In the genomic region with DNA sequence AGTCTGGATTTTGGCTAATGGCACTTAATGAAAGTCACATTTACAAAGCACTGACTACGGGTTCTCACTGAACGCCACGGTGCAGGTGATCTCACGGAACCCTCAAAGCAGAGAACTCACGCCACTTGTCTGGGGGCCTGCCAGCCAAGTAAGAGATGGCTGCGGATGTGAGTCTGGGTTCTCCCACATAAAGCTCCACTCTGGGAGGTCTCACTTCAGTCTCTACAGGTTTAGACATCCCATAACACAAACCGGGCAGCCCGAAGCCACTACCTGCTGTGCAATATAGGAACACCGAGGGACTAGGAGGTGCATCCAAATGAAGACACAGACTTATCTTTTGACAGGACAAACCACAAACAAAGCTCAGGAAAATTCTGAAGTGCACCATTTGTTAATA, we compare ENCODE assay signal across 10 mouse cellular contexts.
DNase-seq lines count a peak whose midpoint lies in the region; ATAC-seq and TF ChIP-seq lines count a peak whose summit lies in the region.
"Had no signal": no experiment of that assay in that cellular context is flagged by ENCODE, and none has a peak within 500 bp of the region (broad histone marks: within the 10 kb centered on the region; RNA-seq: fewer than 3 reads in every experiment).

No protein-coding gene starts in this region.

- no peak for TF ChIP-seq RAD21 in CH12.LX (IDR thresholded peaks at IDR 0.05; ENCODE audit: low read depth, low read length)

- no peak for TF ChIP-seq CTCF in CH12.LX (conservative IDR thresholded peaks at IDR 0.05 in 1 of 2, IDR thresholded peaks at IDR 0.05 in 1 of 2; ENCODE audit: low read depth in 2 of 2, low read length in 2 of 2)

- peaks cover 32% of the 10 kb centered on the region for H3K4me1 ChIP-seq in heart, embryonic 12.5 days (replicated peaks)
- peaks cover 0 to 14% of the 10 kb centered on the region in 2 experiments; a peak in 2 of 4 replicates for H3K4me1 ChIP-seq in CH12.LX (ENCODE audit: control insufficient read depth in 1 of 2, insufficient read depth in 2 of 2)
- peaks cover 8% of the 10 kb centered on the region; the same call in 1 of the 2 replicates for H3K4me1 ChIP-seq in forebrain, embryonic 14.5 days (ENCODE audit: control insufficient read depth, insufficient read depth, low read length)
- peaks cover 21% of the 10 kb centered on the region for H3K4me1 ChIP-seq in liver, embryonic 13.5 days (replicated peaks)

- dilution Hi-C loops in CH12.LX (cut with MboI; ENCODE audit: extremely low pct_ligation_motif_present, extremely low pct_unique_long_range_greater_than_20kb, low sequenced_read_pairs), result no loop called here

- H3K9me3 ChIP-seq in heart, embryonic 12.5 days (replicated peaks), result no peaks in the 10 kb centered on the region
- H3K9me3 ChIP-seq in CH12.LX (replicated peaks; ENCODE audit: low read length), result no peaks in the 10 kb centered on the region
- no peaks in the 10 kb centered on the region for H3K9me3 ChIP-seq in forebrain, embryonic 14.5 days (replicated peaks; ENCODE audit: control insufficient read depth, low read length)
- H3K9me3 ChIP-seq in liver, embryonic 13.5 days (replicated peaks), result no peaks in the 10 kb centered on the region

- no peak for TF ChIP-seq EP300 in CH12.LX (IDR thresholded peaks at IDR 0.05; ENCODE audit: low read length)

- WGBS in heart, embryonic 12.5 days, result 63% methylated on average over 9 of the region's 9 CpGs
- 47% methylated on average over 9 of the region's 9 CpGs for WGBS in forebrain, embryonic 14.5 days
- WGBS in liver, embryonic 13.5 days (ENCODE audit: insufficient replicate concordance), result 80% methylated on average over 9 of the region's 9 CpGs

- peaks cover 14% of the 10 kb centered on the region for H3K36me3 ChIP-seq in heart, embryonic 12.5 days
- H3K36me3 ChIP-seq in CH12.LX (replicated peaks in 1 of 2; ENCODE audit: control insufficient read depth in 1 of 2, insufficient read depth in 1 of 2, low read length in 1 of 2), result peaks cover 0 to 23% of the 10 kb centered on the region in 2 experiments
- H3K36me3 ChIP-seq in forebrain, embryonic 14.5 days (ENCODE audit: control insufficient read depth, insufficient read depth, low read length), result no peaks in the 10 kb centered on the region
- no peaks in the 10 kb centered on the region for H3K36me3 ChIP-seq in liver, embryonic 13.5 days

- no peaks in the 10 kb centered on the region for H3K79me2 ChIP-seq in CH12.LX (replicated peaks; ENCODE audit: control insufficient read depth, extremely low read depth, insufficient read depth, poor library complexity, severe bottlenecking)

- peak overlapping the region; percentile 88 for H3K9ac ChIP-seq in heart, embryonic 12.5 days
- no peak overlapping the region for H3K9ac ChIP-seq in CH12.LX (ENCODE audit: insufficient read depth, low read depth)
- H3K9ac ChIP-seq in forebrain, embryonic 14.5 days (ENCODE audit: low read length), result peak overlapping the region; percentile 96
- no peak overlapping the region for H3K9ac ChIP-seq in liver, embryonic 13.5 days

- no peak overlapping the region for H3K27ac ChIP-seq in heart, embryonic 12.5 days (ENCODE audit: poor library complexity, severe bottlenecking)
- H3K27ac ChIP-seq in CH12.LX (ENCODE audit: insufficient read depth, low read depth), result no peak overlapping the region
- no peak overlapping the region for H3K27ac ChIP-seq in forebrain, embryonic 14.5 days (ENCODE audit: low read depth, low read length)
- no peak overlapping the region for H3K27ac ChIP-seq in liver, embryonic 13.5 days

- peak overlapping the region; percentile 80 for H3K4me2 ChIP-seq in heart, embryonic 12.5 days
- H3K4me2 ChIP-seq in CH12.LX (ENCODE audit: insufficient read depth, low read depth, poor library complexity, severe bottlenecking), result 0 out of 2 replicates have a peak overlapping the region, but pooled peaks have one; percentile 86
- H3K4me2 ChIP-seq in forebrain, embryonic 14.5 days (ENCODE audit: low read length), result peak overlapping the region; percentile 60
- H3K4me2 ChIP-seq in liver, embryonic 13.5 days, result peak overlapping the region; percentile 95

- TF ChIP-seq POLR2A in CH12.LX (IDR thresholded peaks at IDR 0.05; ENCODE audit: low read depth, low read length), result no peak

- in situ Hi-C loops in CH12.LX (cut with MboI; ENCODE audit: low pct_ligation_motif_present, low pct_unique_long_range_greater_than_20kb, low sequenced_read_pairs), result no loop called here

- DNase-seq in heart, postnatal 25 days (ENCODE audit: low spot score), result no peak
- DNase-seq in CH12.LX (ENCODE audit: extremely low read depth), result no peak
- no peak for DNase-seq in forebrain, embryonic 14.5 days (ENCODE audit: low spot score)
- no peak for DNase-seq in liver, embryonic 13.5 days
- DNase-seq in testis, postnatal 14 days (ENCODE audit: low spot score), result no peak
- DNase-seq in adrenal gland, postnatal 36 days, result no peak
- DNase-seq in urinary bladder, postnatal 25 days (ENCODE audit: low spot score), result no peak
- DNase-seq: adrenal gland, postnatal 25 days; left cerebral cortex, postnatal 4 days had no signal

- intact Hi-C loops in heart, postnatal 25 days (cut with DNase I), result loop anchor here (10.0 kb wide), 1 partner anchor 232 kb away; no protein-coding TSS in a partner anchor

- peak overlapping the region; percentile 86 for H3K4me3 ChIP-seq in heart, embryonic 12.5 days
- no peak overlapping the region for H3K4me3 ChIP-seq in CH12.LX (replicated peaks in 1 of 3; ENCODE audit: low read depth in 2 of 3, low read length in 2 of 3, poor library complexity in 1 of 3)
- peak overlapping the region; percentile 85 for H3K4me3 ChIP-seq in forebrain, embryonic 14.5 days (ENCODE audit: low read depth, low read length)
- H3K4me3 ChIP-seq in liver, embryonic 13.5 days (replicated peaks), result 0 out of 2 replicates have a peak overlapping the region, but pooled peaks have one; percentile 78

- no peaks in the 10 kb centered on the region for H3K27me3 ChIP-seq in heart, embryonic 12.5 days (replicated peaks)
- H3K27me3 ChIP-seq in CH12.LX (replicated peaks), result no peaks in the 10 kb centered on the region
- H3K27me3 ChIP-seq in forebrain, embryonic 14.5 days (replicated peaks; ENCODE audit: control insufficient read depth, insufficient read depth, low read length), result no peaks in the 10 kb centered on the region
- peaks cover 23% of the 10 kb centered on the region; the same call in 1 of the 2 replicates for H3K27me3 ChIP-seq in liver, embryonic 13.5 days

- ATAC-seq in heart, embryonic 12.5 days (ENCODE audit: insufficient number of reproducible peaks, low FRiP score), result no peak
- ATAC-seq in forebrain, embryonic 14.5 days, result no peak
- no peak for ATAC-seq in liver, embryonic 13.5 days (ENCODE audit: low read depth)

TF ChIP-seq in CH12.LX, 34 proteins besides CTCF, POLR2A, EP300 and RAD21:
- TF ChIP-seq ZKSCAN1 (IDR thresholded peaks at IDR 0.05; ENCODE audit: borderline replicate concordance, low read depth, low read length) (no peak), SMC3 (IDR thresholded peaks at IDR 0.05; ENCODE audit: low read depth, low read length) (no peak), IRF4 (IDR thresholded peaks at IDR 0.05; ENCODE audit: low read depth, low read length) (no peak), JUN (IDR thresholded peaks at IDR 0.05; ENCODE audit: insufficient read depth, low read depth, low read length) (no peak), KAT2A (IDR thresholded peaks at IDR 0.05; ENCODE audit: insufficient replicate concordance, low read length) (no peak), USF2 (conservative IDR thresholded peaks at IDR 0.05; ENCODE audit: low read depth, low read length) (no peak)

Comparison
In these comparisons a context has a peak if more than half of its experiments do, and no peak if none do; other contexts are left out.
1. H3K4me3 ChIP-seq: peak in heart, embryonic 12.5 days (single experiment), forebrain, embryonic 14.5 days (single experiment) and liver, embryonic 13.5 days (single experiment); none in CH12.LX (0 of 3).
2. H3K9ac ChIP-seq: peak in heart, embryonic 12.5 days (single experiment) and forebrain, embryonic 14.5 days (single experiment); none in CH12.LX (single experiment) and liver, embryonic 13.5 days (single experiment).
3. Peak in every context shown above with its lines, with median percentiles within 50 percentile points of each other: H3K4me2 ChIP-seq.